Mouse (Mus musculus): ENCODE results near the gene Gcnt2. TPM values are rescaled to one million over a fixed set of nuclear protein-coding genes. Genes with fewer than 3 reads are reported as not detected.

The Gcnt2 gene
- polyA plus RNA-seq, 1 experiment = 57.5 TPM

DNA sequence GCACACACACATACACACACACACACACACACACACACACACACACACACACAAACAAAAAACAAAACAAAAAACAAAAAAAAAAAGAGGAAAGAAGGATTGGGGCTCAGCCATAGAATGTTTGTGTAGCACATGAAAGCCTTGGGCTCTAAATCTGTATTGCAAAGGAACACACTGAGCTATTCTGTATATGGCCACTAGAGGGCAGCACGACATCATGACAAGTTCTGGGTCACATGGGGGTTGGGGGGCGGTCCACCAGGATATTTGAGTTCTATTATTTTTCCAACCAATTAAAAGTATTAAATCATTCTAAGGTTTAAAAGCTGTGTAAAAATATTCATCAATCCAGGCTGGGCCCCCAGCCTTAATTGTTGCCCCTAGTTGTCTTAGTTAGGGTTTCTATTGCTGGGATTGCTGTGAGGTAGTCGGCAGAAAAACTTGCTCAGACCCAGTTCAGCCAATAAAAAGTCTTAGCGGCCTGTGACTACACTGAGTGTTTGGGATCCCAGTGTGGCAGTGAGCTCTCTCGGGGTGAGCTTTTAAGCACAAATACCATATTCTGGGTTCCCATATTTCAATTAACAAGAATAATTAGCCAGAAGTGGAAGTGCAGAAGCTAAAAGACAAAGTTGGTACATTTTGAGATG lies 16.0 kb upstream of the Gcnt2 start:
- H3K27ac ChIP-seq (ENCODE audit: insufficient read depth, low read length) = no peak overlapping the region
- no peaks in the 10 kb centered on the region for H3K27me3 ChIP-seq (ENCODE audit: control insufficient read depth, insufficient read depth, low read length, poor library complexity, severe bottlenecking)
- H3K4me1 ChIP-seq (ENCODE audit: control insufficient read depth, insufficient read depth, low read length) = peaks cover 1% of the 10 kb centered on the region
- no peak overlapping the region for H3K4me3 ChIP-seq (ENCODE audit: low read depth, low read length)
- no peaks in the 10 kb centered on the region for H3K36me3 ChIP-seq (ENCODE audit: control insufficient read depth, insufficient read depth, low read length, poor library complexity, severe bottlenecking)
- TF ChIP-seq POLR2A (IDR thresholded peaks at IDR 0.05; ENCODE audit: insufficient read depth, low read length) (no peak), CTCF (IDR thresholded peaks at IDR 0.05; ENCODE audit: low read depth, low read length) (peak; percentile 71)
- peak overlapping the region; percentile 37; the same call in 1 of the 2 replicates for H3K9ac ChIP-seq (ENCODE audit: low read depth, poor library complexity, severe bottlenecking)
- no peaks in the 10 kb centered on the region for H3K9me3 ChIP-seq (replicated peaks; ENCODE audit: control insufficient read depth, insufficient read depth, low read length, poor library complexity, severe bottlenecking)

DNA sequence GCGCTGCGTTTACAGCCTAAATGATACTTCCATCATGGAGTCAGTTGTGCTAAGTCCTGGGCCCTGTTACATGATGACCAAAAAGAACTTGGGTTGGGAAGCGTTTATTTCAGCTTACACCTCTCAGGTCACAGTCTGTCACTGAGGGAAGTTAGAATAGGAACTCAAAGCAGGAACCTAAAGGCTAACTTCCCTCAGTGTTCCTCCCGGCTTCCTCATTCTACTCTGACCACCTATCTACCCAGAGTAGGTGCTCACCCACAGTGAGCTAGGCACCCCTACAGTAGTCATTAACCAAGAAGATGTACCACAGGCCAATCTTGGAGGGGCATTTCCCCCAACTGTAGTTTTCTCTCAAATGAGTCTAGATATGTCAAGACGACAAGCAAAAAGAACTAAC lies 15.4 kb upstream of the Gcnt2 start:
- Histone ChIP-seq H3K27ac (ENCODE audit: insufficient read depth, low read length) (no peak overlapping the region), H3K9me3 (replicated peaks; ENCODE audit: control insufficient read depth, insufficient read depth, low read length, poor library complexity, severe bottlenecking) (no peaks in the 10 kb centered on the region), H3K9ac (ENCODE audit: low read depth, poor library complexity, severe bottlenecking) (0 out of 2 replicates have a peak overlapping the region, but pooled peaks have one; percentile 37), H3K4me3 (ENCODE audit: low read depth, low read length) (no peak overlapping the region), H3K36me3 (ENCODE audit: control insufficient read depth, insufficient read depth, low read length, poor library complexity, severe bottlenecking) (no peaks in the 10 kb centered on the region), H3K4me1 (ENCODE audit: control insufficient read depth, insufficient read depth, low read length) (peaks cover 1% of the 10 kb centered on the region), H3K27me3 (ENCODE audit: control insufficient read depth, insufficient read depth, low read length, poor library complexity, severe bottlenecking) (no peaks in the 10 kb centered on the region)
- no peak for TF ChIP-seq EP300 (IDR thresholded peaks at IDR 0.05; ENCODE audit: insufficient read depth, low read depth, low read length)
- no peak for TF ChIP-seq CTCF (IDR thresholded peaks at IDR 0.05; ENCODE audit: low read depth, low read length)
- TF ChIP-seq POLR2A (IDR thresholded peaks at IDR 0.05; ENCODE audit: insufficient read depth, low read length) = no peak

DNA sequence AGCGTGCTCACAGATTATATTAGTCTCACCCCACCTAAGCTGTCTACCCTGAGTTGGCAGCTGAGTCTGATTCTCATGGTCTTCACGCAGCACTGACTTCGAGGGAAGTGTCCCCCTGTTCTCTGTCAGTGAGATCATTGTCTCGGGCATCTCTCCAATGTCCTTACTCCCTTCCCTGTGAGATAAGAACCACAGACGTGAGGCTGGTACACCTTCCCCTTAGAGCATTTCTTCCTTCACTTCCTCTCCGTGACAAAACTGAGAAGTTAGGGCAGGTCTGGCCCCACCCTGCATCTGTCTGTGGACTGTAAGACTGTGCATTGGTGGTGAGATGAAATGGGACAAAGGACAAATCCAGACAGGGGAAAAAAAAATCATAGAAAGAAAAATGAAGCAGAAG lies 13.6 kb upstream of the Gcnt2 start:
- Histone ChIP-seq H3K27ac (ENCODE audit: insufficient read depth, low read length) (no peak overlapping the region), H3K9ac (ENCODE audit: low read depth, poor library complexity, severe bottlenecking) (no peak overlapping the region), H3K4me3 (ENCODE audit: low read depth, low read length) (no peak overlapping the region), H3K9me3 (replicated peaks; ENCODE audit: control insufficient read depth, insufficient read depth, low read length, poor library complexity, severe bottlenecking) (no peaks in the 10 kb centered on the region), H3K36me3 (ENCODE audit: control insufficient read depth, insufficient read depth, low read length, poor library complexity, severe bottlenecking) (no peaks in the 10 kb centered on the region), H3K27me3 (ENCODE audit: control insufficient read depth, insufficient read depth, low read length, poor library complexity, severe bottlenecking) (no peaks in the 10 kb centered on the region), H3K4me1 (ENCODE audit: control insufficient read depth, insufficient read depth, low read length) (peaks cover 1% of the 10 kb centered on the region)
- TF ChIP-seq CTCF (IDR thresholded peaks at IDR 0.05; ENCODE audit: low read depth, low read length) (no peak), EP300 (IDR thresholded peaks at IDR 0.05; ENCODE audit: insufficient read depth, low read depth, low read length) (no peak), POLR2A (IDR thresholded peaks at IDR 0.05; ENCODE audit: insufficient read depth, low read length) (no peak)

DNA sequence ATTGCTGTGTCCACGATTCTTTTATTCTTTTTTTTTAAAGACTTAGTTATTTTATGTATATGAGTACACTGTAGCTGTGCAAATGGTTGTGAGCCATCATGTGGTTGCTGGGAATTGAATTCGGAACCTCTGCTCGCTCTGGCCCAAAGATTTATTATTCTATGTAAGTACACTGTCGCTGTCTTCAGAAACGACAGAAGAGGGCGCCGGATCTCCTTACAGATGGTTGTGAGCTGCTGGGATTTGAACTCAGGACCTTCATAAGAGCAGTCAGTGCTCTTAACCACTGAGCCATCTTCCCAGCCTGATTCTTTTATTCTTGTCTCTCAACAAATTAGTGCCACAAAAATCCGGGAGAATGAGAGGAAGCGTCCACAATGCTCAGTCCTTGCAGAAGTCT lies 13.2 kb upstream of the Gcnt2 start:
- TF ChIP-seq CTCF (IDR thresholded peaks at IDR 0.05; ENCODE audit: low read depth, low read length) = no peak
- TF ChIP-seq POLR2A (IDR thresholded peaks at IDR 0.05; ENCODE audit: insufficient read depth, low read length) = no peak
- TF ChIP-seq EP300 (IDR thresholded peaks at IDR 0.05; ENCODE audit: insufficient read depth, low read depth, low read length) = no peak
- H3K27me3 ChIP-seq (ENCODE audit: control insufficient read depth, insufficient read depth, low read length, poor library complexity, severe bottlenecking) = no peaks in the 10 kb centered on the region
- no peaks in the 10 kb centered on the region for H3K36me3 ChIP-seq (ENCODE audit: control insufficient read depth, insufficient read depth, low read length, poor library complexity, severe bottlenecking)
- no peaks in the 10 kb centered on the region for H3K9me3 ChIP-seq (replicated peaks; ENCODE audit: control insufficient read depth, insufficient read depth, low read length, poor library complexity, severe bottlenecking)
- H3K4me1 ChIP-seq (ENCODE audit: control insufficient read depth, insufficient read depth, low read length) = peaks cover 3% of the 10 kb centered on the region
- H3K27ac ChIP-seq (ENCODE audit: insufficient read depth, low read length) = no peak overlapping the region
- no peak overlapping the region for H3K4me3 ChIP-seq (ENCODE audit: low read depth, low read length)
- H3K9ac ChIP-seq (ENCODE audit: low read depth, poor library complexity, severe bottlenecking) = no peak overlapping the region

DNA sequence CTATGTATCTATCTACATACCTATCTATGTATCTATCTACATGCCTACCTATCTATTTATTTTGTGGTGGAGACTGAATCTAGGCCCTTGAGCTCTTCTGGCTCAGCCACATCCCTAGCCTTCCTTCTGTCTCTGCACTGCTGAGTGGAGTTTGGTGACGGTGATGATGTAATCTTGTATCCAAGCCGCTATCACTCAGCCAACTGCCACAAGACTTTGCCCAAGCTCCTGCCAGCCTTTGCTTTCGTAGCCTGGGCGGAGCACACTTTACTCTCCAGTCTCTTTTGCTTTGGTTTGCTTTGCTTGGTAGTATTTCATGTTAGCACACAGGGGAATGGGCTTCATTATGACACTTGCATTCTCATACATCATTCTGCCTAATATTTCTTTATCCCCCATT lies 11.7 kb upstream of the Gcnt2 start:
- H3K4me3 ChIP-seq (ENCODE audit: low read depth, low read length) = no peak overlapping the region
- H3K27me3 ChIP-seq (ENCODE audit: control insufficient read depth, insufficient read depth, low read length, poor library complexity, severe bottlenecking) = no peaks in the 10 kb centered on the region
- H3K4me1 ChIP-seq (ENCODE audit: control insufficient read depth, insufficient read depth, low read length) = peaks cover 4% of the 10 kb centered on the region
- H3K27ac ChIP-seq (ENCODE audit: insufficient read depth, low read length) = no peak overlapping the region
- no peaks in the 10 kb centered on the region for H3K9me3 ChIP-seq (replicated peaks; ENCODE audit: control insufficient read depth, insufficient read depth, low read length, poor library complexity, severe bottlenecking)
- TF ChIP-seq CTCF (IDR thresholded peaks at IDR 0.05; ENCODE audit: low read depth, low read length) (no peak), EP300 (IDR thresholded peaks at IDR 0.05; ENCODE audit: insufficient read depth, low read depth, low read length) (no peak)
- no peak overlapping the region for H3K9ac ChIP-seq (ENCODE audit: low read depth, poor library complexity, severe bottlenecking)
- H3K36me3 ChIP-seq (ENCODE audit: control insufficient read depth, insufficient read depth, low read length, poor library complexity, severe bottlenecking) = no peaks in the 10 kb centered on the region

DNA sequence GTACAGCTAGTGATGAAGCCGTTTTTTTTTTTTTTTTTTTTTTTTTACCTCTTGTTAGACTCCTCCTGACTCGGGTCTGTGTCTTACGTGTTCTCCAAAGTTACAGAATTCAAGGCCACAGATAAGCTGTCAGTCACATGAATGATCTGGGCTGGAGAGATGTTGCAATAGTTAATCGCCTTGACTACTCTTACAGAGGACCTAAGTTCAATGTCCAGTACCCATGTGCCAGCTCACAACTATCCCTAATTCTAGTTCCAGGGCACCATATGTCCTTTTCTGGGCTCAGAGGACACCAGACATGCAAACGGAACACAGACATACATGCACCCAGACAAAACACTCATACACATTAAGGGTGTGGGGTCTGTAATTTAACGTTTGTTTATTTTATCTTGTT lies 8.9 kb upstream of the Gcnt2 start:
- Histone ChIP-seq H3K9ac (ENCODE audit: low read depth, poor library complexity, severe bottlenecking) (no peak overlapping the region), H3K4me1 (ENCODE audit: control insufficient read depth, insufficient read depth, low read length) (peaks cover 7% of the 10 kb centered on the region), H3K27me3 (ENCODE audit: control insufficient read depth, insufficient read depth, low read length, poor library complexity, severe bottlenecking) (no peaks in the 10 kb centered on the region), H3K9me3 (replicated peaks; ENCODE audit: control insufficient read depth, insufficient read depth, low read length, poor library complexity, severe bottlenecking) (no peaks in the 10 kb centered on the region), H3K36me3 (ENCODE audit: control insufficient read depth, insufficient read depth, low read length, poor library complexity, severe bottlenecking) (no peaks in the 10 kb centered on the region), H3K27ac (ENCODE audit: insufficient read depth, low read length) (peak overlapping the region; percentile 75), H3K4me3 (ENCODE audit: low read depth, low read length) (no peak overlapping the region)
- TF ChIP-seq POLR2A (IDR thresholded peaks at IDR 0.05; ENCODE audit: insufficient read depth, low read length) (no peak), CTCF (IDR thresholded peaks at IDR 0.05; ENCODE audit: low read depth, low read length) (no peak), EP300 (IDR thresholded peaks at IDR 0.05; ENCODE audit: insufficient read depth, low read depth, low read length) (no peak)

Measured in ES-Bruce4 (cell line).